Mouse (Mus musculus) olfactory bulb, adult 2 months (tissue): Measurements from ENCODE around the gene Ccdc15. TPM values are rescaled to one million over a fixed set of nuclear protein-coding genes. Genes with fewer than 3 reads are reported as not detected.
A peak's percentile ranks its signal among the peaks of the same experiment; 100 is the strongest.

Experiments
- H3K27ac ChIP-seq: fragments of 200-500 bp; 2 replicates; pipeline ENCODE4 v1.5.1; 2012; ENCODE audit warnings: low read depth, low read length; ENCODE audit not compliant: insufficient read depth
- H3K4me1 ChIP-seq: fragments of 200-500 bp; 2 replicates; pipeline ENCODE4 v1.6.1; 2012; ENCODE audit warnings: low read length; ENCODE audit not compliant: control insufficient read depth, insufficient read depth
- H3K4me3 ChIP-seq: fragments of 200-500 bp; 2 replicates; pipeline ENCODE4 v1.5.1; 2012; ENCODE audit warnings: mild to moderate bottlenecking, low read depth, low read length, moderate library complexity; ENCODE audit not compliant: insufficient read depth
- CTCF ChIP-seq: fragments of 200-500 bp; IDR thresholded peaks from 2 replicates; pipeline ENCODE4 v1.5.1; 2012; ENCODE audit warnings: low read depth, mild to moderate bottlenecking, low read length, moderate library complexity; ENCODE audit not compliant: insufficient read depth
- POLR2A ChIP-seq: fragments of 200-500 bp; IDR thresholded peaks from 2 replicates; pipeline ENCODE4 v1.6.1; 2012; ENCODE audit warnings: mild to moderate bottlenecking, low read depth, low read length, moderate library complexity; ENCODE audit not compliant: insufficient read depth
- WGBS: fragments of 180-500 bp; shearing (Covaris S2); methylation state at CpG from one replicate; pipeline ENCODE4 v1.1.7; 2018; 5-methylcytosine and 5-hydroxymethylcytosine counted together
- polyA plus RNA-seq: library from polyadenylated mRNA; stranded (reverse); fragments of >200 nt; gene quantifications from 2 replicates; pipeline ENCODE4 v1.2.4, GENCODE M21; 2012; ENCODE audit warnings: low replicate concordance; ENCODE audit not compliant: missing spikeins, insufficient read depth, insufficient read length

Ccdc15 gene
- polyA plus RNA-seq, 1 experiment, result not detected

DNA sequence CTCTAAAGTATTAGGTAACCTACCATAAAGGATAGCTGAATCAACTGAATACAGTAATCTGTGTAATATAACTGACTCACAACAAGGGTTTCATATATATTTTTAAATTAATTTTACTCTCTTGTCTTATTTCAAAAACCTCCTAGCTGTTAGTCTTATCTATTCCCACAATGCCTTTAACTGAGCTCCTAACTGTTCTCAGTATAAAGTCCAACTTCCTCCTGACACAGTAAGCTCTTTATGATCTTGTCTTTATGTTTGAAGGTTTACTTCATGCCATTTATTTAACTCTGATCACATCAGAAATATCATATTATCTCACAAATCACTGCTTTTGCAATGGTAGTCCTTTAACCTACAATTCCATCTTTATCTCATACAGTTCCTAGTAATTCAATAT lies 52.6 kb downstream of the Ccdc15 start:
- Histone ChIP-seq H3K4me1 (no peaks in the 10 kb centered on the region), H3K4me3 (no peak overlapping the region), H3K27ac (no peak overlapping the region)
- TF ChIP-seq POLR2A (no peak), CTCF (no peak)

- Histone ChIP-seq H3K4me1 (no peaks in the 10 kb centered on the region), H3K27ac (no peak overlapping the region), H3K4me3 (no peak overlapping the region)
- TF ChIP-seq CTCF (no peak), POLR2A (no peak)
- WGBS, result 84% methylated on average over 2 of the region's 2 CpGs
Observed at GRCm38 (mm10) chr9:37266622-37267021, 81.6 kb downstream of the Ccdc15 start.

DNA sequence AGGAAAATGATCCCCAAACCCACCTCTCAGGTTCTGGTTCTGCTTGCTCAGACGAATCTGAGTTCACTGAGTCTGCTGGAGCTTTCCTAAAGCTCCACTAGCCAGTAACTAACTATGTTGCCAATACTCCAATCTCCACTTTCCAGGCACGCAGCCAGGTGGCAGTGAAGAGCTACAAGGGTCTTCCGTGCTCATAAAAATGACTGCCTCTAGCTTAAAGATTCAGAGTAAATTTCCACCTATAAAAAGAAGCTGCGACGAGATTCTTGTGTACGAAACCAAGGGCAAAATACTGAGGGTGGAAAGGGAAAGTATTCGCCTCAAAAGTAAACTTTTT lies 92.4 kb downstream of the Ccdc15 start:
- H3K4me3 ChIP-seq, result peak overlapping the region; percentile 61
- H3K4me1 ChIP-seq, result peaks cover 12% of the 10 kb centered on the region
- no peak for TF ChIP-seq POLR2A
- TF ChIP-seq CTCF, result no peak
- H3K27ac ChIP-seq, result no peak overlapping the region
- WGBS, result 15% methylated on average over 7 of the region's 7 CpGs

DNA sequence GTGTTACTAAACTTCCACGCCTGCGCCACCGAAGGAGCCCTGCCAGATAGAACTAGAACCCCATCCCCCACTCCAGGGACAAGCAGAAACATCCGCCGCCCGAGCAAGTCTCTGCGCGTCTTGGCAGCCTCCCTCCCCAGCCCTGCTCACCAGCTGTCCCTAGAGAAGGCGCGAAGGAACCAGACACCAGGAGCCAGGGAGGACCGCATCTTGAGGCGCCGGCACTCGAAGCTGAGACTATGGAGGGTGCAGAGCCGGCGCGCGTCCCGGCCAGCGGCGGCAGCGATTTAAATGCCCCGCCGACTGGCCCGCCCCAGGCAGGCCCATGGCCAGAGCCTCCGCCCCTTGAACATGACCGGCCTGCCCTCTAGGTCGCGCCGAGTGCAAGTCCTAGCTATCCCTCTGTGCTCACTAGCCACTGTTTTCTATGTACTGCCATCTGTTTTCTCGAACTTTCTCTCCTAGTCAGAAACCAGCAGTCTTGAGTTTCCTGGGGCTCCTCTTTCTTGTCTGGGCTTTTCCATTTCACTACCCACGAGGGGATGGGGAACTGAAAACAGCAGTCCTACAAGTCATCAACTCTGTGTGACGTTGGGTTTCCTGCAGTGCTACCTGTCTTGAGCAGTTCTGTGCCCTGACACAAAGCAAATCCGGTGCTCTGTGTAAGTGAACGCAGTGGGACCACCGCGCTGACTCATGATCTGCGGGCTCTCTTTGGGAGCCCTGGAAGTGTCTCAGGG lies 92.9 kb downstream of the Ccdc15 start, which contains the start of gene Slc37a2:
TSS of gene Slc37a2 (minus strand) at position 590 of the 740 bp plus-strand sequence.
- H3K27ac ChIP-seq, result peak within 1 kb of the TSS; percentile 54

GRCm38 (mm10) chr9:37254531-37255110 lies 93.6 kb downstream of the Ccdc15 start:
- TF ChIP-seq CTCF (no peak), POLR2A (no peak)
- Histone ChIP-seq H3K27ac (no peak overlapping the region), H3K4me3 (peak overlapping the region; percentile 61), H3K4me1 (peaks cover 12% of the 10 kb centered on the region)
- 30% methylated on average over 6 of the region's 6 CpGs for WGBS

More for the DNA sequence above, 92.9 kb downstream of the Ccdc15 start, which contains the start of gene Slc37a2:
- Histone ChIP-seq H3K4me1 (peaks cover 12% of the 10 kb centered on the region), H3K4me3 (peak within 1 kb of the TSS; percentile 61)
- 3% methylated on average over 36 of the region's 38 CpGs for WGBS
- TF ChIP-seq POLR2A (no peak), CTCF (no peak)

DNA sequence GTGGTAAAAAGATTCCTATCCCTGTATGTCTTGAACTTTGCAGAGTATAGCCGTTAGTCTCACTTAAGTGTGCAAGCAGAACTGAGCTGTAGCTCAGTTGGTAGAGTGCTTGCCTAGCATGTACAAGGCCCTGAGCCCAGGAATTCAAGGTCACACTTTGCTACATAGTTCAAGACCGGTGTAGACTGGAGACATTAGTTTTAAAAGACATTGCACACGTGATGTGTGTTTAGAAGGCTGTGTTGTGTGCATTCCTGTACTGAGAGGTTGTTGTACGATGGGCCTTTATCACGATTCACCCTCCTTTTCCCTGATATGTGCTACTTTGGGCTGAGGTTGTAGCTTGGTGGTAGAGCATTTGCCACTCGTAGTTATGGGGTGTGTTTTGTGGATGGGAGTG lies 97.6 kb downstream of the Ccdc15 start:
- Histone ChIP-seq H3K4me1 (peaks cover 19% of the 10 kb centered on the region), H3K27ac (no peak overlapping the region), H3K4me3 (no peak overlapping the region)
- TF ChIP-seq CTCF (no peak), POLR2A (no peak)
- WGBS, result 89% methylated on average over 6 of the region's 6 CpGs

- WGBS, result 87% methylated on average over 3 of the region's 3 CpGs
- H3K4me3 ChIP-seq, result no peak overlapping the region
- TF ChIP-seq POLR2A, result no peak
- TF ChIP-seq CTCF, result no peak
- peaks cover 13% of the 10 kb centered on the region for H3K4me1 ChIP-seq
- H3K27ac ChIP-seq, result no peak overlapping the region
Observed at GRCm38 (mm10) chr9:37249976-37250375, 98.3 kb downstream of the Ccdc15 start.

DNA sequence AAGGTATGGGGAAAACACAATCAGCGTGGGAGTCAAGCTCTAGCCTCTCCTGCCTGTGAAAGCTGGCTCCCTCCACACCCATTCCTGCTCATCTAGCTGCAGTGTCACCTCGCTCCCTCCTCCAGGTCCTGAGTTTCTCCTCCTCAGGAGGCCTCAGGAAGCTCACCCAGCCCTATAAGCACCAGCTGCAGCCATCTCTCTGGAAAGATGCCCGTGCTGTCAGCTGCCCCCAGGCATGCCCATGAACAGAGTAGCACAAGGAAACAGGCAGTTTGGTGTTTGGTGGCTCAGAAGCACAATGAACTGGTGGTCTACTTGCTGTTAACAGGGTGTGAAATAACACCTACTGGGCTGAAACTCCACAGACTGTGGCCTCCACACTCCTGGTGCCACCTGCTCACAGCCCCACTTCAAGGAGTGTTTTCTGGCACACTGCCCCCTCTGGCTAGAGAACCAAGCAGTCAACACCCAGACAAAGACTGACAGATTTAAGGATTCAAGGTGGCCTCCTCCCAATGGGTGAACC lies 99.8 kb downstream of the Ccdc15 start:
- peaks cover 9% of the 10 kb centered on the region for H3K4me1 ChIP-seq
- WGBS, result 44% methylated on average over 3 of the region's 3 CpGs
- H3K27ac ChIP-seq, result 0 out of 2 replicates have a peak overlapping the region, but pooled peaks have one; percentile 18
- H3K4me3 ChIP-seq, result no peak overlapping the region
- TF ChIP-seq POLR2A (no peak), CTCF (no peak)

DNA sequence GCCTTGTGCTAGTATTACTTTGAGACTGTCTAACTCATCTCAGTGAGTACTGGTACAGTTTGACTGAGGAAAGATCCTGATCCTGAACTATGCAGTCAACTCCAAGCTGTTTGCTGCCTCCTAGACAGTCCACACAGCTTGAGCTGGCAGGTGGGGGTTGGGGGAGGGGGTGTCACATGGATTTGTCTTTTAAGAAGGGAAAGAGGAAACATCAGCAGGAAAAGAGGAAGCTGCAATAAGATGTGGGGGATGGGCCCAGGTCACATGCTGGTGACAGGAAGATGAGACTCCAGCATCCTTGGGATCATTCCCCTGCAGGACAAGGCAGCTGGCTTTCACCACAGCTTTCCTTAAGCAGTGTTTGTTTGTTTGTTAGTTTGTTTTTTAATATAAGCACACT lies 100.8 kb downstream of the Ccdc15 start:
- Histone ChIP-seq H3K4me1 (peaks cover 10% of the 10 kb centered on the region), H3K27ac (no peak overlapping the region), H3K4me3 (no peak overlapping the region)
- no peak for TF ChIP-seq POLR2A
- no peak for TF ChIP-seq CTCF

GRCm38 (mm10) chr9:37245810-37246209 lies 102.4 kb downstream of the Ccdc15 start:
- Histone ChIP-seq H3K4me3 (no peak overlapping the region), H3K4me1 (peaks cover 11% of the 10 kb centered on the region), H3K27ac (no peak overlapping the region)
- TF ChIP-seq POLR2A, result no peak
- TF ChIP-seq CTCF, result no peak
- WGBS, result 98% methylated on average over 1 of the region's 1 CpGs
